Mouse (Mus musculus): ENCODE results near the gene Pik3cg. TPM values are rescaled to one million over a fixed set of nuclear protein-coding genes. Genes with fewer than 3 reads are reported as not detected.

The Pik3cg gene
- polyA plus RNA-seq, 1 experiment = 2.2 TPM

- Histone ChIP-seq H3K4me3 (ENCODE audit: insufficient read depth, low read length) (no peak overlapping the region), H3K27ac (ENCODE audit: insufficient read depth, low read length) (no peak overlapping the region), H3K4me1 (ENCODE audit: control insufficient read depth, insufficient read depth, low read length) (no peaks in the 10 kb centered on the region)
- no peak for TF ChIP-seq CTCF (IDR thresholded peaks at IDR 0.05; ENCODE audit: extremely low read depth, insufficient read depth, low read length)
- TF ChIP-seq POLR2A (IDR thresholded peaks at IDR 0.05; ENCODE audit: extremely low read depth, insufficient read depth, low read length) = no peak
Measured at GRCm38 (mm10) chr12:32137542-32137941, 70.9 kb downstream of the Pik3cg start.

DNA sequence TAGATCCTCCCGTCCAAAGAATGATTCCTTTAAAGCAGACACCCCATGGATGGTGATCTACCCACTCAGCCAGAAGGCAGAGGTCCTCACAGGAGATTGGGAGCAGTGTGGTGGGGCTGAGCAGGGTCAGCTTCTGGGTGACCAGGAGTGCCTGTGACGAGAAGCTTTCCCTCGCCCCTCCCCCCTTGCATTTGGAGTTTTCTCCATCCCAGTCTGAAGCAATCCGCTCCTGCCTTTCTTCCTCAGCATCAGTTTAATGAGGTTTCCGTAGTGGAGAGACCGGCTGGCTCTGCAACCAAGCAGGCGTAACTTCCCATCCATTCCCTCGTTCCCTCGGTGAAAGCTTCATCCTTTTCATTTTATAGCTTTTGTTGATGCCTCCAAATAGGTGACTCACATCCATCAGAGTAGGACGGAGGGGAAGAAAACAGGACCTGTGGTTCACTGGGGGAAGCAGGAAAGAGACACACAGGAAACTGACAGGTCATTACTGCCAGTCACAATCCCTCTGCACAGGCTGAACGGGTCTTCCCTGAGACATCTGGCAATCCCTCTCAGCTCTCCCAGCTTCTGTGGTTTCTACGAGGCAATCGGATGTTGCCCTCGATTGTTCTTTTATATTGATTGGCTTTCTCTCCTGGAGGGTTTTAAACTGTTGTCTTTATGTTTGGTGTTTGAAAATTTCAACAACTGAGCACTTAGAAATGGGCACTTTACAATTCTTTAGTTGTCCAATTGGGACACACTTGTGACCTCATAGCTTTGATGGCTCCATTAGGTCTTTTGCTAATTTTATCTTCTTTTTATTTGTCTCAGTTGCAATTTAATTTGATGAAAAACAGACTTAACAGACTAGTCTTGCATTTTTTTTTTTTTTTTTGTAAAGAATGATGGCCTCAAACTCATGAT lies 80.6 kb downstream of the Pik3cg start:
- no peak overlapping the region for H3K27ac ChIP-seq (ENCODE audit: insufficient read depth, low read length)
- no peak overlapping the region for H3K4me3 ChIP-seq (ENCODE audit: insufficient read depth, low read length)
- H3K4me1 ChIP-seq (ENCODE audit: control insufficient read depth, insufficient read depth, low read length) = no peaks in the 10 kb centered on the region
- TF ChIP-seq CTCF (IDR thresholded peaks at IDR 0.05; ENCODE audit: extremely low read depth, insufficient read depth, low read length) (no peak), POLR2A (IDR thresholded peaks at IDR 0.05; ENCODE audit: extremely low read depth, insufficient read depth, low read length) (no peak)

DNA sequence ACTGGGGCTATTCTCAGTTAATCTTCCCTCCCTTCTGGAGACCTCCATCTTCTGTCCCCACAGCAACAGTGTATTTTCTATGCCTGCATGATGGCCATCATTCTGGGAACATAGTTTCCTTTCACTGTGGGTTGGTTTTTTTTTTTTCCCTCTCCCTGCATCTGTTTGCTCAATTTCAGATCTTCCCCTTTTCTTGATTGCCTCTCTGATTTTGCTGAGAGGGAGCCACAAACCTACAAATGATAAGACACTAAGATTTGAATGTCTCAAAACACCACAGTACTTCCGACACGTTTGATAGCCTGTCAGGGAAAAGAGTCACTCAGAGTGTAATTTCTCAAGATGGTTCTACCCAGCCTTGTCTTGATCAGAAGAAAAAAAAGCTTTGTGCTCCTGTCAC lies 81.3 kb downstream of the Pik3cg start:
- H3K27ac ChIP-seq (ENCODE audit: insufficient read depth, low read length) = no peak overlapping the region
- no peaks in the 10 kb centered on the region for H3K4me1 ChIP-seq (ENCODE audit: control insufficient read depth, insufficient read depth, low read length)
- no peak overlapping the region for H3K4me3 ChIP-seq (ENCODE audit: insufficient read depth, low read length)
- TF ChIP-seq CTCF (IDR thresholded peaks at IDR 0.05; ENCODE audit: extremely low read depth, insufficient read depth, low read length) (no peak), POLR2A (IDR thresholded peaks at IDR 0.05; ENCODE audit: extremely low read depth, insufficient read depth, low read length) (no peak)

DNA sequence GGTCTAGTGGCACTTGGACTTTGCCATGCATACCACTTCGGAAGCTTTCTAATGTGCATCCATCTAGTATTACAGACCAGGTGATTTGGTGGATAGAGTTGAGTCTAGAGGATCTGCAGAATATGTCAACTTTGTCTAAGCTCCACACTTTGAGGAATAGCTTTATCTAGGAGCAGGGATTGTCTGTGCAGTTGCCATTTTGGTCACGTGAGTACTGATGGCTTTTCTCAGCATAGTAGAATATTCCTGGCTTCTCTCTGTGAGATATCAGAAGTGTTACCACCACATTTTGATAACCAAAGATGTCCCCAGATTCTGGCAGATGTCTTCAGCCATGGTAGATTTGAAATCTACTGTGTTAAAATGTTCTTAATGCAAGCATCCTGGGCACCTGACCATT lies 84.0 kb downstream of the Pik3cg start:
- no peak for TF ChIP-seq POLR2A (IDR thresholded peaks at IDR 0.05; ENCODE audit: extremely low read depth, insufficient read depth, low read length)
- no peak for TF ChIP-seq CTCF (IDR thresholded peaks at IDR 0.05; ENCODE audit: extremely low read depth, insufficient read depth, low read length)
- Histone ChIP-seq H3K27ac (ENCODE audit: insufficient read depth, low read length) (no peak overlapping the region), H3K4me1 (ENCODE audit: control insufficient read depth, insufficient read depth, low read length) (no peaks in the 10 kb centered on the region), H3K4me3 (ENCODE audit: insufficient read depth, low read length) (no peak overlapping the region)

- Histone ChIP-seq H3K27ac (ENCODE audit: insufficient read depth, low read length) (no peak overlapping the region), H3K4me3 (ENCODE audit: insufficient read depth, low read length) (no peak overlapping the region), H3K4me1 (ENCODE audit: control insufficient read depth, insufficient read depth, low read length) (no peaks in the 10 kb centered on the region)
- TF ChIP-seq CTCF (IDR thresholded peaks at IDR 0.05; ENCODE audit: extremely low read depth, insufficient read depth, low read length) (no peak), POLR2A (IDR thresholded peaks at IDR 0.05; ENCODE audit: extremely low read depth, insufficient read depth, low read length) (no peak)
Measured at GRCm38 (mm10) chr12:32124030-32124429, 84.4 kb downstream of the Pik3cg start.

- Histone ChIP-seq H3K4me1 (ENCODE audit: control insufficient read depth, insufficient read depth, low read length) (no peaks in the 10 kb centered on the region), H3K27ac (ENCODE audit: insufficient read depth, low read length) (no peak overlapping the region), H3K4me3 (ENCODE audit: insufficient read depth, low read length) (no peak overlapping the region)
- no peak for TF ChIP-seq CTCF (IDR thresholded peaks at IDR 0.05; ENCODE audit: extremely low read depth, insufficient read depth, low read length)
- no peak for TF ChIP-seq POLR2A (IDR thresholded peaks at IDR 0.05; ENCODE audit: extremely low read depth, insufficient read depth, low read length)
Measured at GRCm38 (mm10) chr12:32123559-32123958, 84.9 kb downstream of the Pik3cg start.

Other genes starting within 250 kb of the Pik3cg start
- gene Prkar2b, start 147.4 kb downstream of the Pik3cg start, polyA plus RNA-seq (2012; rRNA removed) = 29.6 and 35.1 TPM in 2 replicates
- gene Ccdc71l, start 170.0 kb upstream of the Pik3cg start, polyA plus RNA-seq (2012; rRNA removed) = 8.4 and 9.2 TPM in 2 replicates